Mouse (Mus musculus) bone marrow macrophage, adult 2 months (primary cell): Measurements from ENCODE around the gene Nfyb.

ENCODE experiments used
- CTCF ChIP-seq: IDR thresholded peaks from 2 replicates; pipeline ENCODE4 v1.5.1; 2012; ENCODE audit warnings: low read depth, mild to moderate bottlenecking, low read length, moderate library complexity
- POLR2A ChIP-seq: IDR thresholded peaks from 2 replicates; pipeline ENCODE4 v1.6.1; 2012; ENCODE audit warnings: mild to moderate bottlenecking, low read depth, low read length, borderline replicate concordance

- TF ChIP-seq POLR2A (no peak), CTCF (no peak)
Observed at GRCm38 (mm10) chr10:82761037-82761811, 2.7 kb downstream of the Nfyb start.
